ENCODE assay signal across 10 mouse cellular contexts in the genomic region with DNA sequence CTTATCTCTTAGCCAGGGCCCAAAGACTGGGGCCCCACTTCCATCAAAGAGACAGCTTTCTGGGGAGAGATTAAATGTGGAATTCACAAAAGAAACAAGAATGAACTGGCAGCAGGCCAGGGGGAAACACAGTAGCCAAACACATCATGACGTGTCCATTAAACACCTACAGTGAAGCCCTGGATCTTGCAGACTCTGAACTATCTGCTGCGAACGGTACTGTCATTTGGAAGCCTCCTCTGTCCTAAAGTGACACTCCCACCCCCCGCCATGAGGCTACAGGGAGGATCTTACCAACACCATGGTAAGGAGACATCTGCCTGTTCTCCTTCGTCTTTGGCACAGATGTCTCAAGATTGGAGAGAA. TPM values are rescaled to one million over a fixed set of nuclear protein-coding genes. Genes with fewer than 3 reads are reported as not detected.
A peak's percentile ranks its signal among the peaks of the same experiment; 100 is the strongest.
DNase-seq lines count a peak whose midpoint lies in the region; ATAC-seq lines count a peak whose summit lies in the region.
"Had no signal": no experiment of that assay in that cellular context is flagged by ENCODE, and none has a peak within 500 bp of the region (broad histone marks: within the 10 kb centered on the region; RNA-seq: fewer than 3 reads in every experiment).

No protein-coding gene starts in this region.

- H3K4me3 ChIP-seq in kidney, embryonic 15.5 days (replicated peaks) = no peak overlapping the region
- H3K4me3 ChIP-seq in kidney, embryonic 16.5 days (ENCODE audit: low read length) = no peak overlapping the region
- peak overlapping the region; percentile 20 for H3K4me3 ChIP-seq in megakaryocyte, embryonic 14.5 days (replicated peaks)
- no peak overlapping the region for H3K4me3 ChIP-seq in stomach, embryonic 14.5 days (ENCODE audit: low read depth, low read length)
- H3K4me3 ChIP-seq: embryonic facial prominence, embryonic 13.5 days; hindbrain, embryonic 10.5 days had no signal

- no peak for ATAC-seq in kidney, embryonic 15.5 days (replicated peaks; ENCODE audit: low FRiP score)
- no peak for ATAC-seq in kidney, embryonic 16.5 days (ENCODE audit: low FRiP score, low TSS enrichment)
- no peak for ATAC-seq in megakaryocyte, adult 5-6 weeks (ENCODE audit: poor library complexity, severe bottlenecking)
- ATAC-seq in stomach, embryonic 14.5 days (ENCODE audit: insufficient number of reproducible peaks, insufficient read depth, low FRiP score, low read depth) = peak; percentile 20; the same call in 1 of the 2 replicates

- H3K9me3 ChIP-seq in kidney, embryonic 15.5 days (replicated peaks) = no peaks in the 10 kb centered on the region
- no peaks in the 10 kb centered on the region for H3K9me3 ChIP-seq in kidney, embryonic 16.5 days (ENCODE audit: low read length)
- 0 out of 2 replicates have a peak, but pooled peaks cover 5% of the 10 kb centered on the region for H3K9me3 ChIP-seq in megakaryocyte, embryonic 14.5 days
- H3K9me3 ChIP-seq in stomach, embryonic 14.5 days (ENCODE audit: control insufficient read depth, low read depth, low read length) = no peaks in the 10 kb centered on the region
- H3K9me3 ChIP-seq: embryonic facial prominence, embryonic 13.5 days; hindbrain, embryonic 10.5 days had no signal

- DNase-seq in heart, postnatal 4 days = peak; percentile 34
- DNase-seq in cerebellum, adult 9-11 months = no peak
- DNase-seq: lung, adult 2 months had no signal

- H3K9ac ChIP-seq in kidney, embryonic 15.5 days = no peak overlapping the region
- H3K9ac ChIP-seq in kidney, embryonic 16.5 days (replicated peaks; ENCODE audit: low read length) = no peak overlapping the region
- no peak overlapping the region for H3K9ac ChIP-seq in stomach, embryonic 14.5 days (replicated peaks; ENCODE audit: low read depth, low read length)

- peak overlapping the region; percentile 19 for H3K27ac ChIP-seq in kidney, embryonic 15.5 days
- no peak overlapping the region for H3K27ac ChIP-seq in kidney, embryonic 16.5 days (ENCODE audit: low read length)
- no peak overlapping the region for H3K27ac ChIP-seq in stomach, embryonic 14.5 days (ENCODE audit: low read length)
- H3K27ac ChIP-seq: embryonic facial prominence, embryonic 13.5 days had no signal

- H3K4me1 ChIP-seq in kidney, embryonic 15.5 days = peaks cover 25% of the 10 kb centered on the region
- H3K4me1 ChIP-seq in kidney, embryonic 16.5 days (ENCODE audit: insufficient read depth, low read length) = peaks cover 18% of the 10 kb centered on the region
- H3K4me1 ChIP-seq in megakaryocyte, embryonic 14.5 days = peaks cover 83% of the 10 kb centered on the region
- H3K4me1 ChIP-seq in stomach, embryonic 14.5 days (ENCODE audit: control insufficient read depth, insufficient read depth, low read length) = peaks cover 16% of the 10 kb centered on the region

- H3K27me3 ChIP-seq in kidney, embryonic 15.5 days = no peaks in the 10 kb centered on the region
- H3K27me3 ChIP-seq in kidney, embryonic 16.5 days (ENCODE audit: insufficient read depth, low read length) = no peaks in the 10 kb centered on the region
- H3K27me3 ChIP-seq in megakaryocyte, embryonic 14.5 days (replicated peaks) = peaks cover 14% of the 10 kb centered on the region
- H3K27me3 ChIP-seq in stomach, embryonic 14.5 days (ENCODE audit: control insufficient read depth, insufficient read depth, low read length) = no peaks in the 10 kb centered on the region
- H3K27me3 ChIP-seq: embryonic facial prominence, embryonic 13.5 days had no signal

- no peaks in the 10 kb centered on the region for H3K36me3 ChIP-seq in kidney, embryonic 15.5 days
- H3K36me3 ChIP-seq in kidney, embryonic 16.5 days (ENCODE audit: insufficient read depth, low read length) = no peaks in the 10 kb centered on the region
- H3K36me3 ChIP-seq in megakaryocyte, embryonic 14.5 days (replicated peaks; ENCODE audit: low read length) = peaks cover 3% of the 10 kb centered on the region
- no peaks in the 10 kb centered on the region for H3K36me3 ChIP-seq in stomach, embryonic 14.5 days (ENCODE audit: control insufficient read depth, insufficient read depth, low read length)
- H3K36me3 ChIP-seq: embryonic facial prominence, embryonic 13.5 days; hindbrain, embryonic 10.5 days had no signal

- 0 out of 2 replicates have a peak overlapping the region, but pooled peaks have one; percentile 20 for H3K4me2 ChIP-seq in kidney, embryonic 15.5 days
- H3K4me2 ChIP-seq in kidney, embryonic 16.5 days (replicated peaks; ENCODE audit: low read depth, low read length) = no peak overlapping the region; the same call in 1 of the 2 replicates
- H3K4me2 ChIP-seq in stomach, embryonic 14.5 days (replicated peaks; ENCODE audit: low read depth, low read length) = no peak overlapping the region
- H3K4me2 ChIP-seq: embryonic facial prominence, embryonic 13.5 days had no signal

- 46% methylated on average over 5 of the region's 5 CpGs for WGBS in kidney, embryonic 15.5 days
- WGBS in kidney, embryonic 16.5 days = 33% methylated on average over 5 of the region's 5 CpGs
- 13% methylated on average over 5 of the region's 5 CpGs for WGBS in stomach, embryonic 14.5 days

RNA-seq across cellular contexts. Expression of a gene that starts 1.0 kb away (rescaled TPM):
- polyA plus RNA-seq in kidney, embryonic 15.5 days (2015; fragmentation: Nextera tagmentation; extraction: Ambion mirVana) = 3.3 and 4.8 TPM in 2 replicates
- 3.1 and 4.4 TPM in 2 replicates for polyA plus RNA-seq in kidney, embryonic 16.5 days (2015; fragmentation: Nextera tagmentation; extraction: Ambion mirVana)
- polyA plus RNA-seq in megakaryocyte, embryonic 14.5 days (2012; ENCODE audit: insufficient read depth, low replicate concordance) = 20.7 and 32.6 TPM in 2 replicates
- total RNA-seq in megakaryocyte, adult 5-6 weeks (2015) = 0.25 TPM in 1 of 2 replicates, not detected in the other
- total RNA-seq in megakaryocyte, adult 5-6 weeks (2017) = 0.92 TPM in 1 of 2 replicates, not detected in the other
- 10 to 100 TPM; 16.4 to 16.9 TPM for total RNA-seq in heart, postnatal 4 days (2021)
- 0.70 and 1.2 TPM in 2 replicates for polyA plus RNA-seq in stomach, embryonic 14.5 days (2014; fragmentation: Nextera tagmentation; extraction: Ambion mirVana)
- polyA plus RNA-seq: embryonic facial prominence, embryonic 13.5 days had no signal

RNA-seq across cellular contexts. Expression of a gene that starts 13.6 kb away (rescaled TPM):
- polyA plus RNA-seq in kidney, embryonic 15.5 days (2015; fragmentation: Nextera tagmentation; extraction: Ambion mirVana) = 680 and 816 TPM in 2 replicates
- 499 and 566 TPM in 2 replicates for polyA plus RNA-seq in kidney, embryonic 16.5 days (2015; fragmentation: Nextera tagmentation; extraction: Ambion mirVana)
- 23.0 and 205 TPM in 2 replicates for polyA plus RNA-seq in megakaryocyte, embryonic 14.5 days (2012; ENCODE audit: insufficient read depth, low replicate concordance)
- total RNA-seq in megakaryocyte, adult 5-6 weeks (2015) = 1,498 and 1,642 TPM in 2 replicates
- total RNA-seq in megakaryocyte, adult 5-6 weeks (2017) = 2,690 and 2,962 TPM in 2 replicates
- 100 to 1,000 TPM; 469 to 537 TPM for total RNA-seq in heart, postnatal 4 days (2021)
- polyA plus RNA-seq in stomach, embryonic 14.5 days (2014; fragmentation: Nextera tagmentation; extraction: Ambion mirVana) = 1,014 and 1,021 TPM in 2 replicates

RNA-seq across cellular contexts. Expression of a gene that starts 27.3 kb away (rescaled TPM):
- polyA plus RNA-seq in kidney, embryonic 15.5 days (2015; fragmentation: Nextera tagmentation; extraction: Ambion mirVana) = 33.4 and 34.2 TPM in 2 replicates
- polyA plus RNA-seq in kidney, embryonic 16.5 days (2015; fragmentation: Nextera tagmentation; extraction: Ambion mirVana) = 34.7 and 39.3 TPM in 2 replicates
- polyA plus RNA-seq in megakaryocyte, embryonic 14.5 days (2012; ENCODE audit: insufficient read depth, low replicate concordance) = 8.1 TPM in 1 of 2 replicates, not detected in the other
- 17.1 and 21.2 TPM in 2 replicates for total RNA-seq in megakaryocyte, adult 5-6 weeks (2015)
- total RNA-seq in megakaryocyte, adult 5-6 weeks (2017) = 13.5 and 19.5 TPM in 2 replicates
- total RNA-seq in heart, postnatal 4 days (2021) = 1 to 10 TPM; 9.0 to 9.4 TPM
- 29.1 and 29.8 TPM in 2 replicates for polyA plus RNA-seq in stomach, embryonic 14.5 days (2014; fragmentation: Nextera tagmentation; extraction: Ambion mirVana)

RNA-seq across cellular contexts. Expression of a gene that starts 39.8 kb away (rescaled TPM):
- not detected in 2 replicates for polyA plus RNA-seq in kidney, embryonic 15.5 days (2015; fragmentation: Nextera tagmentation; extraction: Ambion mirVana)
- not detected in 2 replicates for polyA plus RNA-seq in kidney, embryonic 16.5 days (2015; fragmentation: Nextera tagmentation; extraction: Ambion mirVana)
- not detected in 2 replicates for polyA plus RNA-seq in megakaryocyte, embryonic 14.5 days (2012; ENCODE audit: insufficient read depth, low replicate concordance)
- not detected in 2 replicates for total RNA-seq in megakaryocyte, adult 5-6 weeks (2015)
- not detected in 2 replicates for total RNA-seq in megakaryocyte, adult 5-6 weeks (2017)
- not detected for total RNA-seq in heart, postnatal 4 days (2021)
- polyA plus RNA-seq in stomach, embryonic 14.5 days (2014; fragmentation: Nextera tagmentation; extraction: Ambion mirVana) = not detected in 2 replicates
- polyA plus RNA-seq: embryonic facial prominence, embryonic 13.5 days; hindbrain, embryonic 10.5 days; lung, adult 2 months had no signal

RNA-seq across cellular contexts. Expression of a gene that starts 52.9 kb away (rescaled TPM):
- polyA plus RNA-seq in kidney, embryonic 15.5 days (2015; fragmentation: Nextera tagmentation; extraction: Ambion mirVana) = 85.3 and 90.4 TPM in 2 replicates
- polyA plus RNA-seq in kidney, embryonic 16.5 days (2015; fragmentation: Nextera tagmentation; extraction: Ambion mirVana) = 97.4 and 103 TPM in 2 replicates
- polyA plus RNA-seq in megakaryocyte, embryonic 14.5 days (2012; ENCODE audit: insufficient read depth, low replicate concordance) = 5.1 TPM in 1 of 2 replicates, not detected in the other
- total RNA-seq in megakaryocyte, adult 5-6 weeks (2015) = 28.8 and 32.0 TPM in 2 replicates
- total RNA-seq in megakaryocyte, adult 5-6 weeks (2017) = 7.6 and 9.1 TPM in 2 replicates
- total RNA-seq in heart, postnatal 4 days (2021) = 10 to 100 TPM; 27.5 to 31.5 TPM
- 78.2 and 79.1 TPM in 2 replicates for polyA plus RNA-seq in stomach, embryonic 14.5 days (2014; fragmentation: Nextera tagmentation; extraction: Ambion mirVana)
